Mouse (Mus musculus): Measurements from ENCODE around the gene Fndc11. TPM values are rescaled to one million over a fixed set of nuclear protein-coding genes. Genes with fewer than 3 reads are reported as not detected.
A peak's percentile ranks its signal among the peaks of the same experiment; 100 is the strongest.

The Fndc11 gene
- total and polyA plus RNA-seq, 3 experiments: 0.59 TPM; not detected in 2

- H3K27ac ChIP-seq (ENCODE audit: insufficient read depth, low read depth): no peak overlapping the region
- H3K4me2 ChIP-seq (ENCODE audit: insufficient read depth, low read depth, poor library complexity, severe bottlenecking): no peak overlapping the region
- H3K79me2 ChIP-seq (replicated peaks; ENCODE audit: control insufficient read depth, extremely low read depth, insufficient read depth, poor library complexity, severe bottlenecking): no peaks in the 10 kb centered on the region
- no peak overlapping the region for H3K4me3 ChIP-seq (replicated peaks in 1 of 3; ENCODE audit: low read depth in 2 of 3, low read length in 2 of 3, poor library complexity in 1 of 3)
- no peak overlapping the region for H3K9ac ChIP-seq (ENCODE audit: insufficient read depth, low read depth)
- TF ChIP-seq HCFC1 (IDR thresholded peaks at IDR 0.05; ENCODE audit: low read depth, low read length) (no peak), USF1 (IDR thresholded peaks at IDR 0.05; ENCODE audit: low read depth, low read length) (no peak)
- H3K4me1 ChIP-seq (ENCODE audit: control insufficient read depth in 1 of 2, insufficient read depth in 2 of 2): peaks cover 13% of the 10 kb centered on the region in 2 experiments
- H3K27me3 ChIP-seq (replicated peaks): no peaks in the 10 kb centered on the region
- DNase-seq (ENCODE audit: extremely low read depth): no peak
- H3K9me3 ChIP-seq (replicated peaks; ENCODE audit: low read length): no peaks in the 10 kb centered on the region
- no peaks in the 10 kb centered on the region for H3K36me3 ChIP-seq (replicated peaks in 1 of 2; ENCODE audit: control insufficient read depth in 1 of 2, insufficient read depth in 1 of 2, low read length in 1 of 2)
- dilution Hi-C loops (cut with MboI; ENCODE audit: extremely low pct_ligation_motif_present, extremely low pct_unique_long_range_greater_than_20kb, low sequenced_read_pairs): no loop called here
- in situ Hi-C loops (cut with MboI; ENCODE audit: low pct_ligation_motif_present, low pct_unique_long_range_greater_than_20kb, low sequenced_read_pairs): no loop called here
Observed at GRCm38 (mm10) chr2:181216037-181216436, 3.8 kb upstream of the Fndc11 start.

- H3K27me3 ChIP-seq (replicated peaks): no peaks in the 10 kb centered on the region
- H3K4me3 ChIP-seq (replicated peaks in 1 of 3; ENCODE audit: low read depth in 2 of 3, low read length in 2 of 3, poor library complexity in 1 of 3): no peak overlapping the region
- no peak overlapping the region for H3K4me2 ChIP-seq (ENCODE audit: insufficient read depth, low read depth, poor library complexity, severe bottlenecking)
- dilution Hi-C loops (cut with MboI; ENCODE audit: extremely low pct_ligation_motif_present, extremely low pct_unique_long_range_greater_than_20kb, low sequenced_read_pairs) (no loop called here), in situ Hi-C loops (cut with MboI; ENCODE audit: low pct_ligation_motif_present, low pct_unique_long_range_greater_than_20kb, low sequenced_read_pairs) (no loop called here)
- no peaks in the 10 kb centered on the region for H3K9me3 ChIP-seq (replicated peaks; ENCODE audit: low read length)
- no peaks in the 10 kb centered on the region for H3K79me2 ChIP-seq (replicated peaks; ENCODE audit: control insufficient read depth, extremely low read depth, insufficient read depth, poor library complexity, severe bottlenecking)
- no peak overlapping the region for H3K9ac ChIP-seq (ENCODE audit: insufficient read depth, low read depth)
- H3K27ac ChIP-seq (ENCODE audit: insufficient read depth, low read depth): no peak overlapping the region
- DNase-seq (ENCODE audit: extremely low read depth): no peak
- TF ChIP-seq UBTF (IDR thresholded peaks at IDR 0.05; ENCODE audit: low read depth, low read length) (no peak), ELF1 (IDR thresholded peaks at IDR 0.05; ENCODE audit: low read depth, low read length) (no peak), SMC3 (IDR thresholded peaks at IDR 0.05; ENCODE audit: low read depth, low read length) (no peak)
- H3K4me1 ChIP-seq (ENCODE audit: control insufficient read depth in 1 of 2, insufficient read depth in 2 of 2): peaks cover 8 to 16% of the 10 kb centered on the region in 2 experiments
- peaks cover 0 to 15% of the 10 kb centered on the region in 2 experiments for H3K36me3 ChIP-seq (replicated peaks in 1 of 2; ENCODE audit: control insufficient read depth in 1 of 2, insufficient read depth in 1 of 2, low read length in 1 of 2)
Observed at GRCm38 (mm10) chr2:181218881-181219485, 830 bp upstream of the Fndc11 start.

- H3K27ac ChIP-seq (ENCODE audit: insufficient read depth, low read depth): no peak overlapping the region
- TF ChIP-seq MEF2A (IDR thresholded peaks at IDR 0.05; ENCODE audit: borderline replicate concordance, low read depth, low read length): no peak
- TF ChIP-seq SIN3A (IDR thresholded peaks at IDR 0.05; ENCODE audit: low read length): no peak
- no peak for TF ChIP-seq PAX5 (IDR thresholded peaks at IDR 0.05; ENCODE audit: low read length)
- no peak for TF ChIP-seq MXI1 (IDR thresholded peaks at IDR 0.05; ENCODE audit: low read depth, low read length)
- TF ChIP-seq ZNF384 (IDR thresholded peaks at IDR 0.05; ENCODE audit: low read depth, low read length): no peak
- TF ChIP-seq ZC3H11A (IDR thresholded peaks at IDR 0.05; ENCODE audit: low read depth, low read length): no peak
- TF ChIP-seq TBP (conservative IDR thresholded peaks at IDR 0.05; ENCODE audit: low read depth, low read length): no peak
- no peak for TF ChIP-seq USF2 (conservative IDR thresholded peaks at IDR 0.05; ENCODE audit: low read depth, low read length)
- TF ChIP-seq MAX (IDR thresholded peaks at IDR 0.05; ENCODE audit: low read length): no peak
Observed at GRCm38 (mm10) chr2:181220361-181220760, 548 bp downstream of the Fndc11 start.

More at GRCm38 (mm10) chr2:181220361-181220760, 548 bp downstream of the Fndc11 start:
- no peak overlapping the region for H3K4me3 ChIP-seq (replicated peaks in 1 of 3; ENCODE audit: low read depth in 2 of 3, low read length in 2 of 3, poor library complexity in 1 of 3)
- H3K4me1 ChIP-seq (ENCODE audit: control insufficient read depth in 1 of 2, insufficient read depth in 2 of 2): peaks cover 8 to 16% of the 10 kb centered on the region in 2 experiments
- no peak for DNase-seq (ENCODE audit: extremely low read depth)
- peak overlapping the region; percentile 24 for H3K4me2 ChIP-seq (ENCODE audit: insufficient read depth, low read depth, poor library complexity, severe bottlenecking)
- H3K36me3 ChIP-seq (replicated peaks in 1 of 2; ENCODE audit: control insufficient read depth in 1 of 2, insufficient read depth in 1 of 2, low read length in 1 of 2): peaks cover 1 to 19% of the 10 kb centered on the region in 2 experiments
- H3K9me3 ChIP-seq (replicated peaks; ENCODE audit: low read length): no peaks in the 10 kb centered on the region
- H3K27me3 ChIP-seq (replicated peaks): no peaks in the 10 kb centered on the region
- in situ Hi-C loops (cut with MboI; ENCODE audit: low pct_ligation_motif_present, low pct_unique_long_range_greater_than_20kb, low sequenced_read_pairs) (no loop called here), dilution Hi-C loops (cut with MboI; ENCODE audit: extremely low pct_ligation_motif_present, extremely low pct_unique_long_range_greater_than_20kb, low sequenced_read_pairs) (no loop called here)
- peak overlapping the region; percentile 60 for H3K9ac ChIP-seq (ENCODE audit: insufficient read depth, low read depth)
- H3K79me2 ChIP-seq (replicated peaks; ENCODE audit: control insufficient read depth, extremely low read depth, insufficient read depth, poor library complexity, severe bottlenecking): no peaks in the 10 kb centered on the region
